Mouse (Mus musculus) cerebellum, adult 8-10 months (tissue): ENCODE data around the gene Lyz2.
"Not testable (repeated sequence)": the region's sequence is repeated elsewhere in the genome, so short reads cannot be mapped to it uniquely, and the experiment has no call there.

Source experiments
- DNase-seq: peaks from one replicate; pipeline ENCODE4 v3.0.0; 2022

Lyz2 gene

GRCm38 (mm10) chr10:117282049-117282448 lies at the start of gene Lyz2:
Gene Lyz2 (minus strand): TSS chr10:117282321.
- no peak for DNase-seq

GRCm38 (mm10) chr10:117330521-117330920 lies 48.4 kb upstream of the Lyz2 start:
- no peak for DNase-seq

GRCm38 (mm10) chr10:117323782-117324181 lies 41.7 kb upstream of the Lyz2 start:
- no peak for DNase-seq

GRCm38 (mm10) chr10:117322630-117323029 lies 40.5 kb upstream of the Lyz2 start:
- no peak for DNase-seq

GRCm38 (mm10) chr10:117320571-117320981 lies 38.5 kb upstream of the Lyz2 start:
- DNase-seq, result no peak

GRCm38 (mm10) chr10:117316391-117316790 lies 34.3 kb upstream of the Lyz2 start:
- no peak for DNase-seq

- no peak for DNase-seq
Measured at GRCm38 (mm10) chr10:117313133-117313532, 31.0 kb upstream of the Lyz2 start.

- no peak for DNase-seq
Measured at GRCm38 (mm10) chr10:117312168-117312567, 30.0 kb upstream of the Lyz2 start.

- DNase-seq, result no peak
Measured at GRCm38 (mm10) chr10:117304371-117304770, 22.2 kb upstream of the Lyz2 start.

GRCm38 (mm10) chr10:117301688-117302087 lies 19.6 kb upstream of the Lyz2 start:
- no peak for DNase-seq

- DNase-seq, result no peak
Measured at GRCm38 (mm10) chr10:117299901-117300520, 17.9 kb upstream of the Lyz2 start.

GRCm38 (mm10) chr10:117299106-117299505 lies 17.0 kb upstream of the Lyz2 start:
- no peak for DNase-seq

- DNase-seq, result no peak
Measured at GRCm38 (mm10) chr10:117298336-117298735, 16.2 kb upstream of the Lyz2 start.

GRCm38 (mm10) chr10:117292671-117293070 lies 10.6 kb upstream of the Lyz2 start, which contains the start of gene Lyz1:
Gene Lyz1 (minus strand): TSS chr10:117292868.
- no peak for DNase-seq

GRCm38 (mm10) chr10:117290936-117291335 lies 8.8 kb upstream of the Lyz2 start:
- not testable (repeated sequence) for DNase-seq

GRCm38 (mm10) chr10:117290046-117290870 lies 8.1 kb upstream of the Lyz2 start:
- DNase-seq, result no peak

- not testable (repeated sequence) for DNase-seq
Measured at GRCm38 (mm10) chr10:117289034-117289505, 6.9 kb upstream of the Lyz2 start.

- no peak for DNase-seq
Measured at GRCm38 (mm10) chr10:117288197-117289033, 6.3 kb upstream of the Lyz2 start.

GRCm38 (mm10) chr10:117287226-117287850 lies 5.2 kb upstream of the Lyz2 start:
- no peak for DNase-seq

- DNase-seq, result no peak
Measured at GRCm38 (mm10) chr10:117286366-117286970, 4.3 kb upstream of the Lyz2 start.

GRCm38 (mm10) chr10:117285584-117285983 lies 3.5 kb upstream of the Lyz2 start:
- not testable (repeated sequence) for DNase-seq
